Mouse (Mus musculus) retina, adult 2 months (tissue): Measurements from ENCODE around the gene Crtam.

Source experiments
- DNase-seq: peaks from one replicate; pipeline ENCODE4 v3.0.0-alpha.2; 2012; ENCODE audit warnings: low read depth, low spot score

The Crtam gene

GRCm38 (mm10) chr9:41004415-41004814 lies at the start of gene Crtam:
Crtam (minus strand) TSS chr9:41004628.
- no peak for DNase-seq

- no peak for DNase-seq
Measured at GRCm38 (mm10) chr9:41054166-41054565, 49.7 kb upstream of the Crtam start.

- DNase-seq: no peak
Measured at GRCm38 (mm10) chr9:41053478-41053877, 49.0 kb upstream of the Crtam start.

- DNase-seq: no peak
Measured at GRCm38 (mm10) chr9:41051080-41051932, 46.9 kb upstream of the Crtam start.

GRCm38 (mm10) chr9:41050331-41051079 lies 46.1 kb upstream of the Crtam start:
- no peak for DNase-seq

- DNase-seq: no peak
Measured at GRCm38 (mm10) chr9:41049282-41049681, 44.9 kb upstream of the Crtam start.

GRCm38 (mm10) chr9:41048820-41049219 lies 44.4 kb upstream of the Crtam start:
- no peak for DNase-seq

- no peak for DNase-seq
Measured at GRCm38 (mm10) chr9:41048216-41048615, 43.8 kb upstream of the Crtam start.

- DNase-seq: no peak
Measured at GRCm38 (mm10) chr9:41047654-41048053, 43.2 kb upstream of the Crtam start.

GRCm38 (mm10) chr9:41044626-41045025 lies 40.2 kb upstream of the Crtam start:
- DNase-seq: peak; percentile 59

GRCm38 (mm10) chr9:41043641-41044040 lies 39.2 kb upstream of the Crtam start:
- no peak for DNase-seq

- DNase-seq: no peak
Measured at GRCm38 (mm10) chr9:41041404-41041803, 37.0 kb upstream of the Crtam start.

- DNase-seq: no peak
Measured at GRCm38 (mm10) chr9:41038150-41038664, 33.8 kb upstream of the Crtam start.

- no peak for DNase-seq
Measured at GRCm38 (mm10) chr9:41031590-41032489, 27.4 kb upstream of the Crtam start.

GRCm38 (mm10) chr9:41029827-41030226 lies 25.4 kb upstream of the Crtam start:
- no peak for DNase-seq

- no peak for DNase-seq
Measured at GRCm38 (mm10) chr9:41028470-41028869, 24.0 kb upstream of the Crtam start.

- no peak for DNase-seq
Measured at GRCm38 (mm10) chr9:41021690-41022089, 17.3 kb upstream of the Crtam start.

GRCm38 (mm10) chr9:41020486-41020885 lies 16.1 kb upstream of the Crtam start:
- DNase-seq: no peak

GRCm38 (mm10) chr9:41014512-41014911 lies 10.1 kb upstream of the Crtam start:
- DNase-seq: no peak

- no peak for DNase-seq
Measured at GRCm38 (mm10) chr9:41012456-41012855, 8.0 kb upstream of the Crtam start.
